In genomic region chr14:106075181-106076064, GRCm38 (mm10) we compare ENCODE assay signal across 10 mouse cellular contexts. TPM values are rescaled to one million over a fixed set of nuclear protein-coding genes. Genes with fewer than 3 reads are reported as not detected.
DNase-seq lines count a peak whose midpoint lies in the region; ATAC-seq and TF ChIP-seq lines count a peak whose summit lies in the region.
"Had no signal": no experiment of that assay in that cellular context is flagged by ENCODE, and none has a peak within 500 bp of the region (broad histone marks: within the 10 kb centered on the region; RNA-seq: fewer than 3 reads in every experiment).

No protein-coding gene starts in this region.

- no peaks in the 10 kb centered on the region for H3K36me3 ChIP-seq in kidney, postnatal 0 days (ENCODE audit: insufficient read depth, low read length)

- peak; percentile 6 for DNase-seq in heart, adult 8-10 months (ENCODE audit: low spot score)
- DNase-seq in heart, postnatal 25 days (ENCODE audit: low spot score): no peak
- peak; percentile 19 for DNase-seq in NIH3T3 (ENCODE audit: low read depth)
- DNase-seq in gastrocnemius, adult 2 months: peak; percentile 65
- peak; percentile 76 for DNase-seq in kidney, postnatal 0 days (ENCODE audit: low spot score)
- no peak for DNase-seq in layer of hippocampus, postnatal 36 days
- no peak for DNase-seq in adrenal gland, postnatal 4 days (ENCODE audit: low spot score in 2 of 2)
- no peak for DNase-seq in adrenal gland, adult 2 months

- no peak overlapping the region for H3K4me2 ChIP-seq in kidney, postnatal 0 days (ENCODE audit: low read length)

- H3K4me1 ChIP-seq in kidney, postnatal 0 days (replicated peaks; ENCODE audit: insufficient read depth, low read length): no peaks in the 10 kb centered on the region

- no peak for TF ChIP-seq CTCF in gastrocnemius, adult 2 months (IDR thresholded peaks at IDR 0.05)
- TF ChIP-seq CTCF in kidney, postnatal 0 days (IDR thresholded peaks at IDR 0.05; ENCODE audit: low read depth): no peak

- no peaks in the 10 kb centered on the region for H3K9me3 ChIP-seq in kidney, postnatal 0 days (replicated peaks; ENCODE audit: low read length)

- no peak overlapping the region for H3K4me3 ChIP-seq in gastrocnemius, adult 2 months
- no peak overlapping the region for H3K4me3 ChIP-seq in kidney, postnatal 0 days (replicated peaks; ENCODE audit: low read depth, low read length)

- 41% methylated on average over 3 of the region's 3 CpGs for WGBS in kidney, postnatal 0 days

- H3K9ac ChIP-seq in kidney, postnatal 0 days (ENCODE audit: low read depth, low read length): no peak overlapping the region

- peak overlapping the region; percentile 32; the same call in 1 of the 2 replicates for H3K27ac ChIP-seq in gastrocnemius, adult 2 months
- H3K27ac ChIP-seq in kidney, postnatal 0 days: no peak overlapping the region

- H3K27me3 ChIP-seq in kidney, postnatal 0 days (ENCODE audit: insufficient read depth, low read length): no peaks in the 10 kb centered on the region
- H3K27me3 ChIP-seq: CH12.LX had no signal

- intact Hi-C loops in heart, postnatal 25 days (cut with DNase I): no loop called here
- intact Hi-C loops in gastrocnemius, adult 2 months (cut with DNase I): no loop called here

- ATAC-seq in kidney, postnatal 0 days (replicated peaks; ENCODE audit: low FRiP score, low read depth): no peak

RNA-seq across cellular contexts. Expression of gene Trim52, which starts 30.6 kb away (rescaled TPM):
- not detected for total RNA-seq in heart, adult 8-10 months (2022)
- not detected for total RNA-seq in heart, postnatal 25 days (2021)
- not detected for total RNA-seq in gastrocnemius, adult 2 months (2021)
- polyA plus RNA-seq in kidney, postnatal 0 days (2015; fragmentation: Nextera tagmentation; extraction: Ambion mirVana): not detected in 2 replicates
- total RNA-seq in layer of hippocampus, postnatal 36 days (2021): not detected
- total RNA-seq in adrenal gland, postnatal 4 days (2021): not detected
- not detected for total RNA-seq in adrenal gland, adult 2 months (2021)
- not detected in 2 replicates for polyA plus RNA-seq in adrenal gland, adult 2 months (2012; rRNA removed)
- total RNA-seq: CH12.LX; hematopoietic stem cell, adult 5-6 weeks had no signal

Comparison
In these comparisons a context has a peak if more than half of its experiments do, and no peak if none do; other contexts are left out.
1. DNase-seq: peak in heart, adult 8-10 months (single experiment), NIH3T3 (single experiment), gastrocnemius, adult 2 months (single experiment) and kidney, postnatal 0 days (single experiment); none in heart, postnatal 25 days (single experiment), layer of hippocampus, postnatal 36 days (0 of 2), adrenal gland, postnatal 4 days (0 of 2) and adrenal gland, adult 2 months (single experiment).